Mouse (Mus musculus): ENCODE measurements around the gene Krtap7-1.

DNA sequence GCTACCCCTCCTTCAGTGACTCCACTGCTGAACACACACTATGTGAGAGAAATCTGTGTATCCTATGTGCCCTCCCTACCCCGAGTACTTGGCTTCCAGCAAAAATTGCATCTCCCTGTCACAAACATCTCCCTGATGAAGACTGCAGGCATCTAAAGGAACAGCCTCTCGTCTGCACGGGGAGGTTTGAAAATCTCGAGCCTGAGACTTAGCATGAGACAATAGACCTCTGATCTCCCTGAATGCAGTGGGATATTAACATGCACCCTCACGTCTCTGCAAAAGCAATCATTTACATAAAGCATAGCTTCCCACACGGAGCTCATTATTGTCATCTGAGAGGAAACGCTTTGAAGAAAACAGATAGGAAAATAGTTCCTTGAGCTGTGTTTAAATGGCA lies 22.4 kb upstream of the Krtap7-1 start:
- TF ChIP-seq CTCF (IDR thresholded peaks at IDR 0.05) = no peak
- no peak for TF ChIP-seq EP300 (IDR thresholded peaks at IDR 0.05)
